Mouse (Mus musculus): ENCODE measurements around the gene Fbxw9.

GRCm38 (mm10) chr8:85033867-85034266 lies 26.0 kb upstream of the Fbxw9 start:
- no peak for TF ChIP-seq CTCF (IDR thresholded peaks at IDR 0.05)
- TF ChIP-seq EP300 (IDR thresholded peaks at IDR 0.05) = no peak

Data from lung, postnatal 0 days (tissue).